Mouse (Mus musculus) leukemia stem cell, adult 10-12 weeks (primary cell): Measurements from ENCODE around the gene Tom1l2. TPM values are rescaled to one million over a fixed set of nuclear protein-coding genes. Genes with fewer than 3 reads are reported as not detected.

Source experiments
- polyA plus RNA-seq: library from polyadenylated mRNA; stranded (reverse); fragments of >175 nt; gene quantifications from 2 replicates; pipeline ENCODE4 v1.2.3, GENCODE M21; 2012; ENCODE audit warnings: low replicate concordance

Tom1l2 gene
- 6.5 and 25.6 TPM in 2 replicates for polyA plus RNA-seq

DNA sequence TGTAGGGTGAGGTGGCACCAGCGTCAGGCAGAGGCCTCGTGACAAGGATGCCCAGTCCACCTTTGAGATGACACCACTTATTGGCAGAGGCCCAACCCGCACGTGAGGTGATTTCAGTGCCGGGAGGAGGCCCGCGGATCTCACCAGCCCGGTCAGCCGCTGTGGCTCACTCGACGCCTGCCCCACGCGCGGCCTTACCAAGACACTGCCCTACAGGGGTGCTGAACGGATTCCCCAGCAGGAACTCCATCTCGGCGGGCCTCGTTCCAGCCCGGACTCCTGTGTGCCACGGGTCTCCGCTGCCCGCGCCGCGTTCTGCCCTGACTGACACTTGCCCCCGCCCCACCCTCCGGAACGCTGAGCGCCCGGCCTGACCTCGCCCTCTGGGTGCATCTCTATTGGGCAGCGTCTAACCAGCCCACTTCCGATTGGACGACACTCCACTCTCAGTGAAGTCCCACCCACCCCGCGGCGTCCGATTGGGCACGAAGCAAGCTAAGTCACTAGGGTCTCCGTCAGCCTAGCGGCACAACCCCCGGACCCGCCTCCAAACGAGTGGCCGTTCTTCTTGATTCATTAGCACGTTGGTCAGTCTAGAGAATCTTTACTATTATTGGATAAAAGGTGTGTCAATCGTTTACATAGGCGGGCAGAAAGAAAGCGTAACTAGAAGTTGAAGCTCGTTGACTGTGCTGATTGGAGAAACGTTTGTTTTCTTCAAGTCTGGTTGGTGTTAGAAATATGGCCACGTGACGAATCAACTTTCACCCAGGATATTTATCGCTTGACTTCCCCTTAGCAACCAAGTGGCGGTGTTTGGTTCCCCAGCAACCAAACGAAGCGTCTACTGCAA is at the start of gene Tom1l2, which contains the start of gene Drc3:
TSS of gene Tom1l2 (minus strand) at position 347 of the 853 bp plus-strand sequence.
TSS of gene Drc3 (plus strand) at position 771 of the 853 bp plus-strand sequence.

DNA sequence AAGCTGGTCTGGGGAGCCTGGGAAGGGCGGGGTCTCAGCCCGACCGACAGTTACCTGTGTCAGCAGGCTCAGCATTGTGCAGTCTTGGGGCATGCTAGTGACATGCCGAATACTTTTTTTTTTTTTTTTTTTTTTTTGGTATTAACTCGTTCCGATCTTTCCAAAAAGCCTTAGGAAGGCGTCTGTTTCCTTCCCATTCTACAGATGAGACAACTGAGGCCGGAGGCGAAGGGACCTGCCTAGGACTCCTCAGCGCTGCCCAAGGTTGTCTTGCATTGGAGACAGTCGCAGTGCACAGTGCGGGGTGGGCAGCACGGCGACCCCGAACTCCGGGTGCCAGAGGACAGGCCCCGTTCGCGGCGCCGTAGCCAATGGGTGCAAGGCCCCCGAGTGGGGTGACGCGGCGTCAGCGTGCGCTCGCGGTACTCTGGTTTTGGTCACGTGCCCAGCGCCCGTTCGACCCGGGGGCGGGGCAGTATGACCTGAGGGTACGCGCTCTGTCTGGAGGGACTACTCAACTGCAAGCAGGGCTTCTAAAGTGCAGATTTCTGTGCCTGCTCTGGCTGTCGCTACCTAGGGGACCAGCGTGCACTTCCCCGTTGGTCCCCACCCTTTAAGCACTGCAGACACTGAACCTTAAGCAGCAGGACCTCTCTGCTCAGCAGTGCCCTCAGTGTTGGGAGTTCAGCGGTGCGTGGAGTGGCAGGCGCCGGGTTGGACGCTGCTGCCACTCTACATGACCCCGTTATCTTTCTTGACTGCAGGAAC is 130.1 kb downstream of the Tom1l2 start, which contains the start of gene Srebf1:
TSS of gene Srebf1 (minus strand) at position 113 of the 768 bp plus-strand sequence.

Other genes starting within 250 kb of the Tom1l2 start
- 80.2 and 91.2 TPM in 2 replicates for gene Rai1, start 247.9 kb downstream of the Tom1l2 start, polyA plus RNA-seq
- gene Srebf1, start 130.3 kb downstream of the Tom1l2 start, polyA plus RNA-seq = 268 and 279 TPM in 2 replicates
- 0.18 TPM in 2 replicates for gene Drc3, start 424 bp upstream of the Tom1l2 start, polyA plus RNA-seq
- 16.7 and 19.6 TPM in 2 replicates for gene Gid4, start 64.2 kb upstream of the Tom1l2 start, polyA plus RNA-seq
- gene Atpaf2, start 65.6 kb upstream of the Tom1l2 start, polyA plus RNA-seq = 35.1 and 68.8 TPM in 2 replicates
- gene Drg2, start 101.7 kb upstream of the Tom1l2 start, polyA plus RNA-seq = 36.8 and 97.5 TPM in 2 replicates
- gene Myo15, start 116.4 kb upstream of the Tom1l2 start, polyA plus RNA-seq = 0.03 and 0.11 TPM in 2 replicates
- 35.7 and 41.5 TPM in 2 replicates for gene Alkbh5, start 183.5 kb upstream of the Tom1l2 start, polyA plus RNA-seq